Mouse (Mus musculus): ENCODE measurements around the gene Gm20716.

Gene Gm20716

DNA sequence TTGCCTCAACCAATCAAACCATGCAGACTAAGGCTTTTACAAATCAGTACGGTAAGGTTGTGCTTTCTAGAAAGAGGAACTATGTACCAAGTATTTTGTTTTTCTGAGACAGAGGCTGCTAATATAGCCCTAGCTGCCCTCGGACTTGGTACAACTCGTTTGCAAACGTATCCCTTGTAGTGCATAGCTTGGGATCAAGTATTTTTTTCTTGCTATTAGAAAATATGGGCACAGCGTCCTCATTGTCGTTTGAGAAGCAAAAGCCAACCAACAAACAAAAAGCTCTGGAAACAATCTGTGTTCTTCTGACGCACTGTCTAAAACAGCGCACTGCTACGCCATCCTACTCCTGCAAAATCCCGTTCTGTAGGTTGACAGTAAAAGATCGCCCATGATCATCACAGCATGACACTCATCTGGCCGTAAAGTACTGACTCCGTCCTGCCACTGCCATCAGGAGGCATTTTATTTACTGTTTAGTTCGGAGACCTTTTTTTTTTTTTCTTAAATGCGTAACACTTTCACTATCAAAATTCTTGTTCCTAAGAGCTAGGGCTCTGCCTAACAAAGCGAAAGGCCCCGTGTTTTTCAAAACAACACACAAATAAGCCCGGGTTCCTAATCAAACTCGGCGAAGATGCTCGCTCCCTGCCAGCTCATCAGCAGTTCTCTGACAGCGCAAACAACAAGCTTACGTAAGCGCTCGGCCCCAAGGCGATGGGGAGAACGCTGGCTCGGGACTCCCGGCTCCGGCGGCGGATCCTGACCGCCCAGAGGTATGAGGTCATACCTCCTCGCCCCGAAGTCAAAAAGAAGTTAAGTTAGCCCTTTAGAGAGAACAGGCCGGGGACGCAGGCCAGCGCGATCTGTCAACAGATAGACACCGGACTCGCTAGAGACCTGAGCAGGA, 793 bp downstream of the Gm20716 start:
- peak; percentile 22 for DNase-seq (ENCODE audit: low spot score)

DNA sequence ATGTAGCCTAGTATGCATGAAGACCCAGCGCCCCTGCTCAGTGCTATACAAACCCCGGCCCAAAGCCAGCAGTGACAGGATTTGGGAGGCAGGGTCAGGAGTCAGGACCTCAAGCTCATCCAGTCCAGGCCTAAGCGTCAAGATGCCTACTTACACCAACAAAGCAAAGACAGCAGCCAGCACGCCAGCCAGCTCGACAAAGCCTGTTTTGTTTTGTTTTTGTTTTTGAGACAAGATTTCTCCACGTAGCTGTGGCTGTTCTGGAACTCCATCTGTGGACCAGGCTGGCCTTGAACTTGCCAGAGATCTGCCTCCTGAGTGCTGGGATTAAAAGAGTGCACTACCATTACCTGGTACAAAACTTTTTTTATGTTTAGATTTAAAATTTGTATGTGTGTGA, 6.8 kb downstream of the Gm20716 start:
- DNase-seq (ENCODE audit: low spot score): no peak

GRCm38 (mm10) chr2:168213788-168214397, 16.3 kb downstream of the Gm20716 start:
- no peak for DNase-seq (ENCODE audit: low spot score)

- DNase-seq (ENCODE audit: low spot score): no peak
Observed at GRCm38 (mm10) chr2:168207883-168208282, 22.3 kb downstream of the Gm20716 start.

GRCm38 (mm10) chr2:168206725-168207644, 23.2 kb downstream of the Gm20716 start, which contains the start of gene Adnp:
Adnp (minus strand) TSS chr2:168207112.
- peak; percentile 96 for DNase-seq (ENCODE audit: low spot score)

DNA sequence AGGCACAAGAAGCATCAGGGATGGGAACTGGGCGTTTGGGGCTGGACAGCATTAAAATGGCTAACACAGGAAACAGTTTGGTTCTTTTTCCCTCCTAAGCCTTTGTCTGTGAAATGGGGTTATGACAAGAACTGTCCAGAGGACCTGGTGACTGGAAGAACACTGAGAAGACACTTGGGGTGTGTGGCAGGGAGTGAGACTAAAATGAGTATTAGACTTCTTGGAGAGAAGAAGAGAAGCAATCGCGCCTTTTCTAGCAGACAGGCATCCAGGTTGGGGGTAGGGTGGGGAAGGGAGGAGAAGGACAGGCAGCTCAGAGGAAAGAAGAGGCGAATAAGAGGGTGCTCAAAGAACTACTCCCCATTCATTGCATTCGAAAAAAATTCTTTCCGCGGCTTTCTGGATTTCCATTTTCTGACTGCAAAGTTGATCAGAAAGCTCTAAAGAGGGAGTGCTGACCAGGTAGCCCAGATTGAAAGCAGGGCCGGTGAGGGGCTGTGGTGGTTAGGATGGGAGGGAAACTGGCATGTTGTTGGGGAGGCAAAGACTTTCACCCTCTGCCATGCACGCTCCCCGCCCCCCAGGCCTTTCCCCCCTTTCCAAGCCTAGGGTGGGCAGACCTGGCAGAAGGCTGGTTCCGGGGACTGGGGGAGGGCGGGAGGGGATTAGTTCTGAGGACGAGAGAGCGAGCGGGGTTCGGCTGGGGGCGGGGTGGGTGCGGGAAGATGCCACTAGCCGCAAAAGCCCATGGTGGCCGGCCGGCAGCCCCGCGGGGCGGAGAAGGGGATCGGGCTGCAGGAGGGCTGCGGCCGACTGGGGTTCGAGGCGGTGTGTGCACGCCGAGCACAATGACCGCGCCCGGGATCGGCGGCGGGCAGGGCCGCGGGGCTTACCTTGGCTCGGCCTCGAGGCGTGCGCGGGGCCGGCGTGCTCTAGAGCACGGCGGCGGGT, 24.2 kb downstream of the Gm20716 start:
- DNase-seq (ENCODE audit: low spot score): no peak

- peak; percentile 93 for DNase-seq (ENCODE audit: low spot score)
Observed at GRCm38 (mm10) chr2:168205265-168205664, 24.9 kb downstream of the Gm20716 start.

DNA sequence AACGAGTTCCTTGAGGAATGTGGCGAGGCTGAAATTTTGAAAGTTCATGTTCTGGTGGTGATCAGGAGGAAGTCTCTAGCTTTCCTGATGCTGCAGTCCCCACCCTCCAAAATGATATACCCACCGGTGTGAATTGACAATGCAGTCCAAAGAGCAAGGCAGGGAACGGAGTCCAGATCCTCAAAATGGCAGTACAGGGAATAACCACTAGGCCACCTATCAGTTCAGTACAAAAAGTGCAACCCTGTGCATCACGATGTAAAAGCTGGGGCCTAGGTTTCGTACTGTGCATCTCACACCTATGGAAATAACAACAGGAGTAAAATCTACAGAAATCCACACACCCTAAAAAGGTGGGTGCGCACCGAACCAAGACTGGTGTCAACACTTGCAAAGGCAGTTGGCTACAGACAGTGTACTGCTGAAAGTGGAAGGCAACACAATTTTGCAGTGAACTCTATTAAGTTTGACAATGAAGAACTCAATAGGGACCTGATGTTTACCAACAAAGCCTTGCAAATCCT, 25.6 kb downstream of the Gm20716 start:
- DNase-seq (ENCODE audit: low spot score): no peak

- DNase-seq (ENCODE audit: low spot score): no peak
Observed at GRCm38 (mm10) chr2:168200014-168200691, 30.0 kb downstream of the Gm20716 start.

DNA sequence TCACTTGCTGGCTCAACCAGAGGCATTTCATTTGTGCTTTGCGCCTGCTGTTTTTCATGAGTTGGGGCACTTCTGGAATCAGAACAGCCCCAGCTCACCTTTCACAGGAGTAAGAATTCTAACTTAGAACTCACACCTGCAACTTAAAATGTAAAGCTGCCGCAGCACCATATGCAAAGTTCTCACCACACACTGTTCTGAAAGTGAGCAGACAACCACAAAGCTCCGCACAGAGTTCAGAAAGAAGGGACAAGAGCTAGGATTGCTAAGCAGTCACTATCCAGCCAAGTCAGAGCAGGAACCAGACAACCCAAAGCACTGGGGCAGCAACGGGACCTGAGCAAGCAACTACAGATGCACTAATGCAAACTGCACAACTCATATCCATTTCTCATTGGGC, 30.7 kb downstream of the Gm20716 start:
- DNase-seq (ENCODE audit: low spot score): no peak

DNA sequence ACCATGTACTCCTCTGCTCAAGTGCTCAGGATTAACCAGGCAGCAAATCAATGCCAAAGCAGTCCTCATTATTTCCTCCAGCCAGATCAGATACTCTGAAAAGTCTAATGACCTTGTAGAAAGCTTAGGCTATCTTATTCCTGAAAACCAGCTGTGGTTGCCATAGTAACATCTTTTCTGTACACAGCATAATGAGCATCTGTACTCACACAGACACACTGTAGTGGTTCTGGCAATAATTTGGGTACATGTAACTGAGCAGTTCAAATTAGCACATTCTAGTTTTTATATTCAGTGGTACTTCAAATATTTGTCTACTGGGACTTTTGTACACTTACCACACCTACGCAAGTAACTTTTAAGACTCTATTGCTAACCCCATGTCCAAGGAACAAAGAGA, 31.7 kb downstream of the Gm20716 start:
- DNase-seq (ENCODE audit: low spot score): peak; percentile 29

DNA sequence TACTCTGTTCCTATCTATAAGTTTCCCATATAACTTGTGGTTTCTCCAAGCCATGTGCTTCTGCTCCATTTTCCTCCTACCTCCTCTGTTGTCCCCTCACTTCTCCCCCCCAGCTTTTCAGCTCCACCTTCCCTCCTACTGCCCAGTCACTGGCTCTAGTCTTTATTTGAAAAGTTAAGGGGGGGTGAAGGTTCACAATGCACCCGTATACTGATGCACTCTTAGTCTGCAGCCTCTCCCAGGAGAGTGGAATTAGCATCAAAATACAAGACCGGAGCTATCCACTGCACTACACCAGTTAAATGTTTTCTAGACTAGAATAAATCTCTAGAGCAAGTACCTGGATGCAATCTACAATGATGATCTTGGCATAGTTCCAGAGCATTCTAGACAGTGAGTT, 34.4 kb downstream of the Gm20716 start:
- DNase-seq (ENCODE audit: low spot score): no peak

GRCm38 (mm10) chr2:168193685-168194084, 36.5 kb downstream of the Gm20716 start:
- DNase-seq (ENCODE audit: low spot score): no peak

DNA sequence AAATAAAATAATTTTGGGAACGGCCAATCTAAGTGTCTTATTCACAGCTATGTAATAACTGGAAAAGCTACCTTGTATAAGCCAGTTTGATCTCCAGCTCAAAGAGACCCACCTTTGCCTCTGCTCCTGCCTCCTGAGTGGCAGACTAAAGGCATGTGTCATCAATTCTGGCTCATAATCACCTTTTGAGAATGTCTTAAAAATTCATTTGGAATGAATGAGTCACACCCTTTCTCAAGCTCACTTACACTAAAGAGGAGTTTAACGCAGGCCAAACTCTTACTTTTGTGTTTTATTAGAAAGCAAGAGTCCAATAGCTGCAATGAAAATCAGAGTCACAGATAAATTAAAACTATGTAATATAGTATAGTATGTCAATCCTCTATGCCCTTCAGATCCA, 38.3 kb downstream of the Gm20716 start:
- no peak for DNase-seq (ENCODE audit: low spot score)

DNA sequence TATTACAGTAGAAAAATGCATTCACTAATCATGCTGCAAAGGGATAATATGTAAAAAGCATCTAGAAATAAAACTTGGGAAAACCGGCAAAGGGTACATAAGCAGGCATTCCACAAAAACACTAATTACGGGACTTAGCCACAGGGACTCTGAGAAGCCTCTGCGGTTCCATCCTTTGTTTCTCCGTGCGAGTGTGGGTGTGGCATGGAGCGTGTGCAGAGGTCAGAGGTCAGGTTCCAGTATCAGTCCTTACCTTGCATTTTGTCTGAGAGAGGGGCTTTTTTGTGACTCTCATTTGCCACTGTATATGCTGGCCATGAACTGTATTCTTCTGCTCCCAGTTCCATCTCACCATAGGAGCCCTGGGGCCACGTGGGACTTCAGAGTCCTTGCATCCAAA, 54.2 kb downstream of the Gm20716 start:
- DNase-seq (ENCODE audit: low spot score): no peak

DNA sequence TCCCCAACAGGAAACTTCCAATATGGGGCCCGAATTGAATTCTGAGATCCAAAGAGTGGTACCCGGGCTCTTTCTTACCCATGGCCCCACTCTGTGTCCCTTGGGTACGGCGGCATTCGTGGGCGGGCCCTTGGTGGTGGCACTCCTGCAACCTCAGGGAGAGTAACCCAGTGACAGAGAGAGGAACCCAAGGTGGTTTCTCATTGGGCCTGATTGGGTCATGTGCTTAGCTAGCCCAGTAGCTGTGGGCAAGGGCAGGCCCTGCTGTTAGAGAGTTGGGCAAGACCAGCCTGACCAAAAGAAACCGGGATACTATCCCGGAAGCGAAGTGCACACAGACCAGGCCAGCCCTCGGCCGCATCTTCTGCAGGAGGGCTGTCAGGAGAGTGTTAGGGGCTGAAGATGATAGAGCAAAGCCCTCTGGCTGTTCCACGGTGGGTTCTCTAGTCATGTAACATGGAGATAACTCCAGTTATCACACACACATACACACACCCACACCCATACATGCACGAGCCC, 59.9 kb downstream of the Gm20716 start:
- DNase-seq (ENCODE audit: low spot score): peak; percentile 91

- no peak for DNase-seq (ENCODE audit: low spot score)
Observed at GRCm38 (mm10) chr2:168169800-168170113, 60.4 kb downstream of the Gm20716 start.

DNA sequence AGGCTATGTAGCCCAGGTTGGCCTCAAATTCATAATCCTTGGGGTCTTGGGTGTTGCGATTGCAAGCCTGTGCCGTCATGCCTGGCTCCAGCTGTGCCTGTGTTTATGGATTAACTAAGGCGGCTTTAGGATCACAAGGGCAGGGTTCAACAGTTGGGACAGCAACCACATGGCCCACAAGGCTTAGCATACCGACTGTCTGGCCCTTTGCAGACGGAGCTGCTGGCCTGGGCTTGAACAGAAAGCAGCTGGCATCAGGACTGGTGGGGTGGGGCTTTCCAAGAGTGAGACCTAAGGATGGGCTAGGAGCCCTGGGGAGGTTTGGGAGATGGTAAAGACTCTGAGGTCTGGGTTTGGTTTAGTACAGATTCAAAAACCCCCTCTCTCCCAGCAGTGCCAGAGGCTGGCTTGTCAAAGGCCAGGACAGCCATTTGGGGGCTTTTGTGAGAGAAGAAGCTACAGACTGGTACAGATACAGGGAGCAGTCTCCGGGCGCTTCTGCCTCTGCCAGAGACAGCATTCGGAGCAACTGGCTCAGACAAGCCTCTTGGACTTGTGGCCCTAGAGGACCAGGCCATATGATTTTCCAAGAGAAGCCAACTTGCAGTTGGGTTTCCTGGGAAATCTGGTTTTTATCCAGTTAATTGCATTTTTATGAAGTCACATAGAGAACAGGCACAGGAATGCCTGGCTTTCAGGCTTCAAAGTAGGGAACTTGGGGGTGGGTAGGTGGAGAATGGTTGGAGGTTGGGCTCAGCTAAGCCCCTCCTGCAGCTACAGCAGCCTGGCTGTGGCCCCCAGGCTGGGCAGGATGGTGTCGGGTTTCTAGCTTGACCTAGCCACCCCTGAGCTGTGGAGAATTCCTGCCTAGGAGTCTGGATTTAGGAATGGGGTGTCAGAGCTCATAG, 61.0 kb downstream of the Gm20716 start:
- DNase-seq (ENCODE audit: low spot score): no peak

- DNase-seq (ENCODE audit: low spot score): no peak
Observed at GRCm38 (mm10) chr2:168167781-168168180, 62.4 kb downstream of the Gm20716 start.
